Mouse (Mus musculus) bone marrow macrophage, adult 2 months (primary cell): ENCODE data around the gene Rab11fip4. TPM values are rescaled to one million over a fixed set of nuclear protein-coding genes. Genes with fewer than 3 reads are reported as not detected.

Experiments
- H3K27ac ChIP-seq: 2 replicates; pipeline ENCODE4 v1.5.1; 2012; ENCODE audit warnings: low read depth, low read length; ENCODE audit not compliant: insufficient read depth
- H3K4me1 ChIP-seq: 2 replicates; pipeline ENCODE4 v1.6.1; 2012; ENCODE audit warnings: low read length; ENCODE audit not compliant: control insufficient read depth, insufficient read depth
- H3K4me3 ChIP-seq: 2 replicates; pipeline ENCODE4 v1.5.1; 2012; ENCODE audit warnings: mild to moderate bottlenecking, low read length, moderate library complexity; ENCODE audit not compliant: insufficient read depth
- CTCF ChIP-seq: IDR thresholded peaks from 2 replicates; pipeline ENCODE4 v1.5.1; 2012; ENCODE audit warnings: low read depth, mild to moderate bottlenecking, low read length, moderate library complexity
- POLR2A ChIP-seq: IDR thresholded peaks from 2 replicates; pipeline ENCODE4 v1.6.1; 2012; ENCODE audit warnings: mild to moderate bottlenecking, low read depth, low read length, borderline replicate concordance
- polyA plus RNA-seq: library from polyadenylated mRNA; stranded (reverse); fragments of >200 nt; gene quantifications from 2 replicates; pipeline ENCODE4 v1.2.4, GENCODE M21; 2012; ENCODE audit not compliant: missing spikeins, insufficient read depth, insufficient read length

The Rab11fip4 gene
- polyA plus RNA-seq, 1 experiment: 0.32 TPM

GRCm38 (mm10) chr11:79704318-79705150, 113.5 kb downstream of the Rab11fip4 start:
- H3K4me1 ChIP-seq: peaks cover 7% of the 10 kb centered on the region
- H3K4me3 ChIP-seq: peak overlapping the region; percentile 97
- TF ChIP-seq POLR2A (no peak), CTCF (no peak)
- peak overlapping the region; percentile 86 for H3K27ac ChIP-seq

- Histone ChIP-seq H3K4me3 (no peak overlapping the region), H3K4me1 (peaks cover 7% of the 10 kb centered on the region), H3K27ac (no peak overlapping the region)
- TF ChIP-seq CTCF: no peak
- no peak for TF ChIP-seq POLR2A
Measured at GRCm38 (mm10) chr11:79707084-79707483, 116.1 kb downstream of the Rab11fip4 start.

GRCm38 (mm10) chr11:79710868-79711765, 120.1 kb downstream of the Rab11fip4 start:
- peak overlapping the region; percentile 67 for H3K4me3 ChIP-seq
- TF ChIP-seq POLR2A: no peak
- TF ChIP-seq CTCF: peak; percentile 26; the same call in 1 of the 2 replicates
- H3K4me1 ChIP-seq: peaks cover 16% of the 10 kb centered on the region
- H3K27ac ChIP-seq: no peak overlapping the region

DNA sequence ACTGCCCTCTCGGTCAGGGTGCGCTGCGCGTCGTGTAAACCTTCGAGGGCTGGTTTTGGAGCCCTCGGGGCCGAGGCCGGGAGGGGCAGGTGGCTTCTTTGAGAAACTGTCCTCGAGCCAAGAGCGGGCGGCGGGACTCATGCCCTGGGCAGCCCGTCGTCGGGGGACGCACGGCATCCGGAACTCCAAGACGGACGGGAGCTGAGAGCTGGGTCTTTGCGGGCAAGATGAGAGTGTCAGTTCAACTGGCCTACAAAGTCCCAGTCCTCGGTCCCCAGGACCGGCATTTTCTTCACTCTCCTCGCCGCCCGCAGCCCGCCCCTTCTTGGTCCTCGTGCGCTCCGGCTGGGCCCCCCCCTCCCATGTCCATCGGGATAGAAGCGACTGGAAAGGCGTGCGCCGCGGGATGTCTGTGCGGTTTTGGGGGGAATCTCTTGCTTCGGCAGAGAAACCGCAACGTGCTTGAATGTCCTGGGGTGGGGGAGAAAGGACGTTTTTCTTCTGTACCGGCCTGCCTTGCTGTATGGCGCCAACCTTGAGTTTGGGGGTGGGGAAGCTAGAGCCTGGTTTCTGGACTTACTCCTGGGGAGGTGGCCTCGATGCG, 120.9 kb downstream of the Rab11fip4 start:
- Histone ChIP-seq H3K27ac (no peak overlapping the region), H3K4me3 (peak overlapping the region; percentile 67), H3K4me1 (peaks cover 24% of the 10 kb centered on the region)
- TF ChIP-seq CTCF (no peak), POLR2A (no peak)

- Histone ChIP-seq H3K4me1 (peaks cover 26% of the 10 kb centered on the region), H3K27ac (no peak overlapping the region), H3K4me3 (no peak overlapping the region)
- TF ChIP-seq CTCF: no peak
- TF ChIP-seq POLR2A: no peak
Measured at GRCm38 (mm10) chr11:79713184-79713583, 122.2 kb downstream of the Rab11fip4 start.

DNA sequence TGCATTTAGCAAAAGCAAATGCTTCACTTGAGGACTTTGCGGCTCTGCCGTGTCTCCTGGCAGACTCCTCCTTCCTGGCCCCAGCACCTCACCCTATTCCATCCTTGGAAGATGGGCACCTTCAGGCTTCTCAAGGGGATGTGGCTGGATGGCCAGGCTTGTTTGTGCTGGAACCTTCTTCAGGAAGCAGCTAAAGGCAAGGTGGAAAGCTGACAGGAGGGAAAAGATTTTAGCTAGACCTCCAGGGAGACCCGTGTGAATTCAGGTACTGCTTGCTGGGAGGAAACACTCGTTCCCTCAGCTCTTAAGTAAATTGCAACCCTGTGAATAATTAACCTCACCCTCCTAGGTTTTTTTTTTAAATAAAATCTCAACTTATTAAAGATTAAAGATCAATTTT, 122.7 kb downstream of the Rab11fip4 start:
- no peak overlapping the region for H3K4me3 ChIP-seq
- TF ChIP-seq CTCF (no peak), POLR2A (no peak)
- peaks cover 29% of the 10 kb centered on the region for H3K4me1 ChIP-seq
- H3K27ac ChIP-seq: no peak overlapping the region

GRCm38 (mm10) chr11:79714082-79714742, 123.2 kb downstream of the Rab11fip4 start:
- TF ChIP-seq POLR2A (no peak), CTCF (no peak)
- no peak overlapping the region for H3K4me3 ChIP-seq
- peaks cover 34% of the 10 kb centered on the region for H3K4me1 ChIP-seq
- no peak overlapping the region for H3K27ac ChIP-seq

- TF ChIP-seq POLR2A (no peak), CTCF (no peak)
- no peak overlapping the region for H3K27ac ChIP-seq
- peaks cover 37% of the 10 kb centered on the region for H3K4me1 ChIP-seq
- H3K4me3 ChIP-seq: no peak overlapping the region
Measured at GRCm38 (mm10) chr11:79714743-79715110, 123.7 kb downstream of the Rab11fip4 start.

GRCm38 (mm10) chr11:79715316-79715715, 124.3 kb downstream of the Rab11fip4 start:
- Histone ChIP-seq H3K4me1 (peaks cover 37% of the 10 kb centered on the region), H3K27ac (no peak overlapping the region), H3K4me3 (no peak overlapping the region)
- TF ChIP-seq CTCF (no peak), POLR2A (no peak)
